Mouse (Mus musculus) limb, embryonic 10.5 days (tissue): Measurements from ENCODE around the gene Neil3. TPM values are rescaled to one million over a fixed set of nuclear protein-coding genes. Genes with fewer than 3 reads are reported as not detected.
A peak's percentile ranks its signal among the peaks of the same experiment; 100 is the strongest.

Source experiments
- DNase-seq: peaks from one replicate; pipeline ENCODE4 v3.0.0-alpha.2; 2017; ENCODE audit warnings: low spot score
- H3K27ac ChIP-seq: fragments of 300-500 bp; sonication (generic); 2 replicates; pipeline ENCODE4 v1.5.1; 2016; ENCODE audit warnings: mild to moderate bottlenecking
- H3K27me3 ChIP-seq: fragments of 300-500 bp; sonication (generic); 2 replicates; pipeline ENCODE4 v1.6.1; 2016; ENCODE audit warnings: low read depth, mild to moderate bottlenecking; ENCODE audit not compliant: poor library complexity, severe bottlenecking
- H3K36me3 ChIP-seq: fragments of 300-500 bp; sonication (generic); 2 replicates; pipeline ENCODE4 v1.6.1; 2016; ENCODE audit warnings: mild to moderate bottlenecking, moderate library complexity
- H3K4me1 ChIP-seq: fragments of 300-500 bp; sonication (generic); 2 replicates; pipeline ENCODE4 v1.6.1; 2016
- H3K4me3 ChIP-seq: fragments of 300-500 bp; sonication (generic); 2 replicates; pipeline ENCODE4 v1.5.1; 2016; ENCODE audit warnings: mild to moderate bottlenecking, moderate library complexity
- H3K9me3 ChIP-seq: fragments of 300-500 bp; sonication (generic); replicated peaks from 2 replicates; pipeline ENCODE4 v1.6.1; 2016; ENCODE audit warnings: mild to moderate bottlenecking
- WGBS: fragments of 180-500 bp; shearing (Covaris S2); methylation state at CpG from one replicate; pipeline ENCODE4 v1.1.7; 2016; 5-methylcytosine and 5-hydroxymethylcytosine counted together
- polyA plus RNA-seq: library from polyadenylated mRNA; unstranded; fragments of >200 nt; fragmentation: Nextera tagmentation; extraction: Ambion mirVana; gene quantifications from 2 replicates; pipeline ENCODE4 v1.2.1, GENCODE M21; 2016

Neil3 gene
- polyA plus RNA-seq = 19.8 and 22.9 TPM in 2 replicates

GRCm38 (mm10) chr8:53638495-53639171 lies at the start of gene Neil3:
Gene Neil3 (minus strand): TSS chr8:53639065.
- Histone ChIP-seq H3K4me1 (peaks cover 13% of the 10 kb centered on the region), H3K36me3 (no peaks in the 10 kb centered on the region), H3K27me3 (no peaks in the 10 kb centered on the region), H3K4me3 (peak within 1 kb of the TSS; percentile 67), H3K9me3 (no peaks in the 10 kb centered on the region), H3K27ac (peak within 1 kb of the TSS; percentile 89)
- DNase-seq = peak; percentile 92
- WGBS = 1% methylated on average over 26 of the region's 26 CpGs

- DNase-seq = peak; percentile 55
- Histone ChIP-seq H3K36me3 (no peaks in the 10 kb centered on the region), H3K27ac (no peak overlapping the region), H3K4me1 (no peaks in the 10 kb centered on the region), H3K27me3 (no peaks in the 10 kb centered on the region), H3K9me3 (no peaks in the 10 kb centered on the region), H3K4me3 (no peak overlapping the region)
- WGBS = 34% methylated on average over 12 of the region's 12 CpGs
Measured at GRCm38 (mm10) chr8:53680846-53681245, 42.0 kb upstream of the Neil3 start.

- no peaks in the 10 kb centered on the region for H3K4me1 ChIP-seq
- peak; percentile 80 for DNase-seq
- 37% methylated on average over 4 of the region's 4 CpGs for WGBS
- no peak overlapping the region for H3K4me3 ChIP-seq
- no peak overlapping the region for H3K27ac ChIP-seq
- no peaks in the 10 kb centered on the region for H3K27me3 ChIP-seq
- H3K36me3 ChIP-seq = no peaks in the 10 kb centered on the region
- no peaks in the 10 kb centered on the region for H3K9me3 ChIP-seq
Measured at GRCm38 (mm10) chr8:53663946-53664345, 25.1 kb upstream of the Neil3 start.

DNA sequence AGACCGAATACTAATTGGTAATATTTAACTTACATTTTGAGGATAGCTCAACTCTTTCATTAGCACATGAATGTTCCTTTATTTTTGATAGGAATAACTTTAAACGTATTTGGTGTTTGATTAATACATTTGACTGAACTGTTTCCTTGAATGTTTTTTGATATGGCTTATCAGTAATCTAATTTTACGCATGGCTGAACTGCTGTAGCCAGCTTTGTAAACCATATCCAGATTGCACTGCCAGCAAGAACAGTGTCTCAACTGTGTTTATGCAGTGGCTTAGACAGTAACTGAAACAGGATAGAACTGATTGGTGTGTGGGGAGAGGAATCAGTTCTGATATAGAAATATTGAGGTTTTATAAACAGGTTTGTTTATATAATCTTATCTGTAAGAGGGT lies 22.6 kb upstream of the Neil3 start:
- no peaks in the 10 kb centered on the region for H3K36me3 ChIP-seq
- no peak overlapping the region for H3K27ac ChIP-seq
- DNase-seq = no peak
- WGBS = 92% methylated on average over 3 of the region's 3 CpGs
- no peak overlapping the region for H3K4me3 ChIP-seq
- H3K4me1 ChIP-seq = no peaks in the 10 kb centered on the region
- H3K9me3 ChIP-seq = no peaks in the 10 kb centered on the region
- no peaks in the 10 kb centered on the region for H3K27me3 ChIP-seq

- WGBS = 89% methylated on average over 4 of the region's 4 CpGs
- Histone ChIP-seq H3K4me3 (no peak overlapping the region), H3K4me1 (no peaks in the 10 kb centered on the region), H3K9me3 (no peaks in the 10 kb centered on the region), H3K36me3 (no peaks in the 10 kb centered on the region), H3K27me3 (no peaks in the 10 kb centered on the region), H3K27ac (no peak overlapping the region)
- DNase-seq = no peak
Measured at GRCm38 (mm10) chr8:53630618-53631017, 8.2 kb downstream of the Neil3 start.

DNA sequence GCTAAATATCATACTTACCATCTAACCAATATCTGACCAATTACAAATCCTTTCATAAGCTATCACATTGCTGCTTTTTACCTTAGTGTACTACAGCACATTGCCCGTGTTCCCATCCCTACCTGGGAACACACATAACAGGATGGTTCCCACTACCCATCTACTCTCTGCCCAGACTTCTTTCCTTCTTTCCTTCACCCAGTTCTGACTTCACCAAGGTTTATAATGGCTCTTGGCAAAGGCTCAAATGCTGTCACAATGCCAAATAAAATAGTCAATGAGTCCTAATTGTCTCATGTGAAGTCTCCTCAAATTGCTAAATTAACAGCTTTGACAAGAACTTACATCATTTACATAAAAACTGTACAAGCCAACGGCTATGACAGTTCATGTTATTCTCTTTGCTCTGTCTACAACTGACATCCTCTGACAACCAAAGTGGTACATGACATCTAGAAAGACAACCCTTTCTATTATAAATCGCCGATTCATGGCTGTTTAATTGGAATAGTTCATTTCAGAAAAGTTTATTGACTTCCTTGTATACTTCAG lies 9.9 kb downstream of the Neil3 start:
- Histone ChIP-seq H3K36me3 (no peaks in the 10 kb centered on the region), H3K4me1 (no peaks in the 10 kb centered on the region), H3K27ac (no peak overlapping the region), H3K4me3 (no peak overlapping the region), H3K27me3 (no peaks in the 10 kb centered on the region), H3K9me3 (no peaks in the 10 kb centered on the region)
- WGBS = 94% methylated on average over 4 of the region's 4 CpGs
- no peak for DNase-seq

- peaks cover 5% of the 10 kb centered on the region; the same call in 1 of the 2 replicates for H3K36me3 ChIP-seq
- whole genome bisulfite sequencing = 97% methylated on average over 3 of the region's 3 CpGs
Measured at GRCm38 (mm10) chr8:53623425-53623824, 15.4 kb downstream of the Neil3 start.

GRCm38 (mm10) chr8:53619196-53619595 lies 19.7 kb downstream of the Neil3 start:
- Histone ChIP-seq H3K4me3 (no peak overlapping the region), H3K27ac (no peak overlapping the region), H3K4me1 (no peaks in the 10 kb centered on the region), H3K9me3 (no peaks in the 10 kb centered on the region), H3K27me3 (no peaks in the 10 kb centered on the region), H3K36me3 (peaks cover 10% of the 10 kb centered on the region; the same call in 1 of the 2 replicates)
- DNase-seq = no peak
- 95% methylated on average over 3 of the region's 3 CpGs for WGBS

More at GRCm38 (mm10) chr8:53623425-53623824, 15.4 kb downstream of the Neil3 start:
- H3K9me3 ChIP-seq = no peaks in the 10 kb centered on the region
- no peak overlapping the region for H3K27ac ChIP-seq
- no peaks in the 10 kb centered on the region for H3K4me1 ChIP-seq
- DNase-seq = no peak
- no peaks in the 10 kb centered on the region for H3K27me3 ChIP-seq
- no peak overlapping the region for H3K4me3 ChIP-seq

DNA sequence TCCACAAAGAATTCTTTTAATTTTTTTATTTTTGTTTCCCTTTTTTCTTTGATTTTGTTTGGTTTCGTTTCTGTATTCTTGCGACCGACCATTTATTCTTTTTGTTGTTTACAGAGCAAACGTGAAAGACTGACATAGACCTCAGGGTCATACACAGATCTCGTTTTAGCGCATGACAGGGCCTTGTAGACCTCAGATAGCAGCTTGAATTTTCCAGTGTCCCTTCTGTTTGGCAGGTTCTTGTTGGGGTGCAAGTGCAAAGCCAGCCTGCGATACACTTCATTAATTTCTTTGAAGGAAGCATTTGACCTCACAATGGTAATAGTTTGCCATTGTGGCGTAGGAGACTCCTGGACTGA lies 24.6 kb downstream of the Neil3 start:
- Histone ChIP-seq H3K9me3 (no peaks in the 10 kb centered on the region), H3K4me1 (peaks cover 11% of the 10 kb centered on the region), H3K36me3 (0 out of 2 replicates have a peak, but pooled peaks cover 5% of the 10 kb centered on the region), H3K27me3 (no peaks in the 10 kb centered on the region), H3K27ac (no peak overlapping the region), H3K4me3 (no peak overlapping the region)
- WGBS = 95% methylated on average over 8 of the region's 8 CpGs
- no peak for DNase-seq

GRCm38 (mm10) chr8:53613577-53614287 lies 25.1 kb downstream of the Neil3 start:
- Histone ChIP-seq H3K36me3 (0 out of 2 replicates have a peak, but pooled peaks cover 5% of the 10 kb centered on the region), H3K27ac (no peak overlapping the region)
- WGBS = 94% methylated on average over 7 of the region's 7 CpGs

GRCm38 (mm10) chr8:53612297-53612696 lies 26.6 kb downstream of the Neil3 start:
- WGBS = 66% methylated on average over 7 of the region's 7 CpGs
- no peak for DNase-seq

More at GRCm38 (mm10) chr8:53613577-53614287, 25.1 kb downstream of the Neil3 start:
- DNase-seq = no peak
- H3K4me1 ChIP-seq = peaks cover 11% of the 10 kb centered on the region
- H3K9me3 ChIP-seq = no peaks in the 10 kb centered on the region
- no peak overlapping the region for H3K4me3 ChIP-seq
- no peaks in the 10 kb centered on the region for H3K27me3 ChIP-seq

DNA sequence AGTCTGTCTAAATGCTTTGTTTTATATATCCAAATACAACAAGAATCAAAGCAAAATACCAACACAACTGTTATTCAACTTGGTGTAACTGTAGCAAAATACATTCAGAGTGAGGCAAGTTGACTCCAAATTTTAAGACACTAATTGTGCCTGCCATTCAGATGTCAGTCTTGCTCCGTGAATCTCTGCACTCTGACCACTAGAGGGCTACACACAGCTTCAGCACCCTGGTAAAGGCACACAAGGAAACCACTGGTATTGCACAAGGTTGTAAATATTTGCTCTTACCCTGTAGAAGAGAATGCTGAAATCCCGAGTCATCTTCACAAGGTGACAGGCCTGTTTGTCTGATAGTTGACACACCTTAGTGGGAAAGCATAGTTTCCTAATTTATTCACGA lies 31.8 kb downstream of the Neil3 start:
- Histone ChIP-seq H3K9me3 (no peaks in the 10 kb centered on the region), H3K4me3 (no peak overlapping the region), H3K27me3 (no peaks in the 10 kb centered on the region), H3K36me3 (peaks cover 5% of the 10 kb centered on the region), H3K27ac (no peak overlapping the region), H3K4me1 (peaks cover 8% of the 10 kb centered on the region)
- no peak for DNase-seq
- WGBS = 44% methylated on average over 3 of the region's 3 CpGs

More at GRCm38 (mm10) chr8:53612297-53612696, 26.6 kb downstream of the Neil3 start:
- H3K4me3 ChIP-seq = no peak overlapping the region
- H3K9me3 ChIP-seq = no peaks in the 10 kb centered on the region
- H3K4me1 ChIP-seq = peaks cover 11% of the 10 kb centered on the region
- no peaks in the 10 kb centered on the region for H3K27me3 ChIP-seq
- 0 out of 2 replicates have a peak, but pooled peaks cover 5% of the 10 kb centered on the region for H3K36me3 ChIP-seq
- H3K27ac ChIP-seq = no peak overlapping the region

- Histone ChIP-seq H3K36me3 (peaks cover 7% of the 10 kb centered on the region), H3K4me1 (no peaks in the 10 kb centered on the region), H3K27me3 (no peaks in the 10 kb centered on the region), H3K27ac (no peak overlapping the region), H3K4me3 (no peak overlapping the region), H3K9me3 (no peaks in the 10 kb centered on the region)
- 96% methylated on average over 5 of the region's 5 CpGs for WGBS
- no peak for DNase-seq
Measured at GRCm38 (mm10) chr8:53604906-53605305, 34.0 kb downstream of the Neil3 start.
